Mouse (Mus musculus) limb, embryonic 12.5 days (tissue): ENCODE data around the gene Tnp1. TPM values are rescaled to one million over a fixed set of nuclear protein-coding genes. Genes with fewer than 3 reads are reported as not detected.

Experiments
- ATAC-seq: fragments of 200-750 bp; cut with Nextera tagmentation; 2 replicates; pipeline ENCODE4 v1.8.0; 2017; ENCODE audit warnings: low read depth, moderate TSS enrichment; ENCODE audit not compliant: insufficient number of reproducible peaks, insufficient read depth, low FRiP score, low TSS enrichment
- H3K27ac ChIP-seq: fragments of 300-500 bp; sonication (generic); 2 replicates; pipeline ENCODE4 v1.5.1; 2016; ENCODE audit warnings: mild to moderate bottlenecking, moderate library complexity
- H3K27me3 ChIP-seq: fragments of 300-500 bp; sonication (generic); 2 replicates; pipeline ENCODE4 v1.6.1; 2016; ENCODE audit warnings: mild to moderate bottlenecking, moderate library complexity
- H3K36me3 ChIP-seq: fragments of 300-500 bp; sonication (generic); 2 replicates; pipeline ENCODE4 v1.6.1; 2016; ENCODE audit warnings: mild to moderate bottlenecking, moderate library complexity
- H3K4me1 ChIP-seq: fragments of 300-500 bp; sonication (generic); replicated peaks from 2 replicates; pipeline ENCODE4 v1.6.1; 2016
- H3K4me2 ChIP-seq: fragments of 300-500 bp; sonication (generic); 2 replicates; pipeline ENCODE4 v1.6.1; 2016; ENCODE audit warnings: mild to moderate bottlenecking, moderate library complexity
- H3K4me3 ChIP-seq: fragments of 300-500 bp; sonication (generic); replicated peaks from 2 replicates; pipeline ENCODE4 v1.5.1; 2016; ENCODE audit warnings: mild to moderate bottlenecking
- H3K9ac ChIP-seq: fragments of 300-500 bp; sonication (generic); replicated peaks from 2 replicates; pipeline ENCODE4 v1.6.1; 2016; ENCODE audit warnings: mild to moderate bottlenecking, moderate library complexity
- H3K9me3 ChIP-seq: fragments of 300-500 bp; sonication (generic); 2 replicates; pipeline ENCODE4 v1.6.1; 2016; ENCODE audit warnings: mild to moderate bottlenecking, moderate library complexity
- WGBS: fragments of 180-500 bp; shearing (Covaris S2); methylation state at CpG from one replicate; pipeline ENCODE4 v1.1.7; 2016; 5-methylcytosine and 5-hydroxymethylcytosine counted together
- polyA plus RNA-seq: library from polyadenylated mRNA; unstranded; fragments of >200 nt; fragmentation: Nextera tagmentation; extraction: Ambion mirVana; gene quantifications from 2 replicates; pipeline ENCODE4 v1.2.1, GENCODE M21; 2016

Gene Tnp1
- polyA plus RNA-seq, 1 experiment from 2014 or later, result not detected

GRCm38 (mm10) chr1:73004890-73005289 is 10.8 kb downstream of the Tnp1 start:
- no peak overlapping the region for H3K4me2 ChIP-seq
- no peaks in the 10 kb centered on the region for H3K27me3 ChIP-seq
- H3K36me3 ChIP-seq, result no peaks in the 10 kb centered on the region
- ATAC-seq, result no peak
- H3K4me3 ChIP-seq, result no peak overlapping the region
- H3K9me3 ChIP-seq, result no peaks in the 10 kb centered on the region
- H3K4me1 ChIP-seq, result 0 out of 2 replicates have a peak, but pooled peaks cover 6% of the 10 kb centered on the region
- no peak overlapping the region for H3K27ac ChIP-seq
- H3K9ac ChIP-seq, result no peak overlapping the region
- 91% methylated on average over 2 of the region's 2 CpGs for WGBS

GRCm38 (mm10) chr1:73002637-73003036 is 13.1 kb downstream of the Tnp1 start:
- H3K4me1 ChIP-seq, result 0 out of 2 replicates have a peak, but pooled peaks cover 6% of the 10 kb centered on the region
- H3K4me3 ChIP-seq, result no peak overlapping the region
- no peaks in the 10 kb centered on the region for H3K27me3 ChIP-seq
- no peak for ATAC-seq
- no peak overlapping the region for H3K4me2 ChIP-seq
- no peak overlapping the region for H3K27ac ChIP-seq
- no peaks in the 10 kb centered on the region for H3K9me3 ChIP-seq
- no peaks in the 10 kb centered on the region for H3K36me3 ChIP-seq
- H3K9ac ChIP-seq, result no peak overlapping the region
- 68% methylated on average over 5 of the region's 5 CpGs for WGBS

GRCm38 (mm10) chr1:73001961-73002360 is 13.7 kb downstream of the Tnp1 start:
- Histone ChIP-seq H3K4me3 (no peak overlapping the region), H3K4me1 (0 out of 2 replicates have a peak, but pooled peaks cover 6% of the 10 kb centered on the region), H3K9ac (no peak overlapping the region), H3K9me3 (no peaks in the 10 kb centered on the region), H3K27ac (no peak overlapping the region), H3K36me3 (no peaks in the 10 kb centered on the region), H3K4me2 (no peak overlapping the region), H3K27me3 (no peaks in the 10 kb centered on the region)
- ATAC-seq, result no peak
- 83% methylated on average over 5 of the region's 5 CpGs for WGBS

GRCm38 (mm10) chr1:72994751-72995528 is 20.8 kb downstream of the Tnp1 start:
- WGBS, result 87% methylated on average over 5 of the region's 5 CpGs
- peaks cover 3% of the 10 kb centered on the region; the same call in 1 of the 2 replicates for H3K9me3 ChIP-seq
- H3K36me3 ChIP-seq, result no peaks in the 10 kb centered on the region
- no peak overlapping the region for H3K9ac ChIP-seq
- no peak for ATAC-seq
- no peak overlapping the region for H3K27ac ChIP-seq
- no peaks in the 10 kb centered on the region for H3K27me3 ChIP-seq
- no peak overlapping the region for H3K4me2 ChIP-seq
- no peak overlapping the region for H3K4me3 ChIP-seq
- H3K4me1 ChIP-seq, result peaks cover 5% of the 10 kb centered on the region; the same call in 1 of the 2 replicates

- Histone ChIP-seq H3K4me2 (no peak overlapping the region), H3K27me3 (no peaks in the 10 kb centered on the region), H3K36me3 (no peaks in the 10 kb centered on the region), H3K27ac (0 out of 2 replicates have a peak overlapping the region, but pooled peaks have one; percentile 17), H3K9ac (no peak overlapping the region), H3K9me3 (peaks cover 3% of the 10 kb centered on the region; the same call in 1 of the 2 replicates), H3K4me1 (peaks cover 5% of the 10 kb centered on the region; the same call in 1 of the 2 replicates), H3K4me3 (no peak overlapping the region)
- WGBS, result 72% methylated on average over 2 of the region's 2 CpGs
- ATAC-seq, result no peak
Measured at GRCm38 (mm10) chr1:72992944-72993464, 22.7 kb downstream of the Tnp1 start.

GRCm38 (mm10) chr1:72992209-72992608 is 23.5 kb downstream of the Tnp1 start:
- no peaks in the 10 kb centered on the region for H3K27me3 ChIP-seq
- peaks cover 3% of the 10 kb centered on the region; the same call in 1 of the 2 replicates for H3K9me3 ChIP-seq
- 44% methylated on average over 2 of the region's 2 CpGs for WGBS
- no peaks in the 10 kb centered on the region for H3K36me3 ChIP-seq
- no peak overlapping the region for H3K4me2 ChIP-seq
- H3K27ac ChIP-seq, result no peak overlapping the region
- no peak overlapping the region for H3K9ac ChIP-seq
- ATAC-seq, result no peak
- H3K4me1 ChIP-seq, result peaks cover 5% of the 10 kb centered on the region; the same call in 1 of the 2 replicates
- H3K4me3 ChIP-seq, result no peak overlapping the region

- ATAC-seq, result no peak
- no peak overlapping the region for H3K4me2 ChIP-seq
- H3K27ac ChIP-seq, result no peak overlapping the region
- no peaks in the 10 kb centered on the region for H3K27me3 ChIP-seq
- no peaks in the 10 kb centered on the region for H3K9me3 ChIP-seq
- no peaks in the 10 kb centered on the region for H3K36me3 ChIP-seq
- no peak overlapping the region for H3K9ac ChIP-seq
- 84% methylated on average over 3 of the region's 3 CpGs for WGBS
- no peak overlapping the region for H3K4me3 ChIP-seq
- H3K4me1 ChIP-seq, result peaks cover 5% of the 10 kb centered on the region; the same call in 1 of the 2 replicates
Measured at GRCm38 (mm10) chr1:72988904-72989303, 26.8 kb downstream of the Tnp1 start.

GRCm38 (mm10) chr1:72986715-72987114 is 29.0 kb downstream of the Tnp1 start:
- Histone ChIP-seq H3K4me3 (no peak overlapping the region), H3K27me3 (no peaks in the 10 kb centered on the region), H3K9ac (no peak overlapping the region), H3K4me2 (no peak overlapping the region), H3K4me1 (no peaks in the 10 kb centered on the region), H3K9me3 (no peaks in the 10 kb centered on the region), H3K36me3 (no peaks in the 10 kb centered on the region), H3K27ac (no peak overlapping the region)
- no peak for ATAC-seq
- WGBS, result 80% methylated on average over 4 of the region's 4 CpGs

GRCm38 (mm10) chr1:72978956-72979355 is 36.8 kb downstream of the Tnp1 start:
- Histone ChIP-seq H3K4me1 (no peaks in the 10 kb centered on the region; the same call in 1 of the 2 replicates), H3K9ac (no peak overlapping the region), H3K36me3 (no peaks in the 10 kb centered on the region), H3K27ac (no peak overlapping the region), H3K9me3 (no peaks in the 10 kb centered on the region; the same call in 1 of the 2 replicates), H3K4me2 (no peak overlapping the region), H3K27me3 (no peaks in the 10 kb centered on the region), H3K4me3 (no peak overlapping the region)
- 46% methylated on average over 9 of the region's 9 CpGs for WGBS
- ATAC-seq, result no peak

- Histone ChIP-seq H3K9ac (no peak overlapping the region), H3K27me3 (no peaks in the 10 kb centered on the region), H3K27ac (no peak overlapping the region), H3K4me1 (peaks cover 7% of the 10 kb centered on the region), H3K9me3 (no peaks in the 10 kb centered on the region; the same call in 1 of the 2 replicates), H3K4me3 (no peak overlapping the region), H3K36me3 (no peaks in the 10 kb centered on the region), H3K4me2 (no peak overlapping the region)
- no peak for ATAC-seq
Measured at GRCm38 (mm10) chr1:72974226-72974625, 41.5 kb downstream of the Tnp1 start.

- no peak for ATAC-seq
- H3K9me3 ChIP-seq, result no peaks in the 10 kb centered on the region
- H3K4me2 ChIP-seq, result no peak overlapping the region
- no peaks in the 10 kb centered on the region for H3K27me3 ChIP-seq
- no peak overlapping the region for H3K4me3 ChIP-seq
- H3K36me3 ChIP-seq, result no peaks in the 10 kb centered on the region
- peaks cover 15% of the 10 kb centered on the region for H3K4me1 ChIP-seq
- no peak overlapping the region for H3K27ac ChIP-seq
- no peak overlapping the region for H3K9ac ChIP-seq
- WGBS, result 87% methylated on average over 9 of the region's 9 CpGs
Measured at GRCm38 (mm10) chr1:72970461-72970860, 45.2 kb downstream of the Tnp1 start.
